Mouse (Mus musculus): ENCODE measurements around the gene Hivep3.

DNA sequence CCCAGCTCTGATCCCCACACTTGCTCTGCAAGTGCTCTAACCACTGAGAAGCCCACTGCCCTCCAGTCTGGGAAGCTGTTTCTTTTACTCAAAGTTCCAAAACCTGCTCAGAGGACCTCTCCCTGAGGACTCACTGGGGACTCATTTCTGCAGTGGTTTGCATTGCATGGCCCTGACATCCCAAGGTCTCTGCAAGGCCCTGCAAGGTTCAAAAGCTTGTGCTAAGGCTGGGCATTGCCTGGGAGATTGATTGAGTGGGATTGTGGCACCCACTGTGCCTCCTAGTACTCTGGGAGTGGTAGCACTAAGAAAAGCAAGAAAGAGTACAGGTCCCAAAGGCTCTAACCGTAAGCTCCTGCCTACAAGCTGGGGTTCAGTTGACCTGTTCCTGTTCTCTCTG lies 279.3 kb downstream of the Hivep3 start:
- TF ChIP-seq CTCF (IDR thresholded peaks at IDR 0.05; ENCODE audit: insufficient read depth, low read length), result no peak
- TF ChIP-seq POLR2A (IDR thresholded peaks at IDR 0.05; ENCODE audit: borderline replicate concordance, extremely low read depth, low read depth, low read length), result no peak

All from lung, adult 2 months (tissue).